ENCODE assay signal across 10 mouse cellular contexts in the genomic region with DNA sequence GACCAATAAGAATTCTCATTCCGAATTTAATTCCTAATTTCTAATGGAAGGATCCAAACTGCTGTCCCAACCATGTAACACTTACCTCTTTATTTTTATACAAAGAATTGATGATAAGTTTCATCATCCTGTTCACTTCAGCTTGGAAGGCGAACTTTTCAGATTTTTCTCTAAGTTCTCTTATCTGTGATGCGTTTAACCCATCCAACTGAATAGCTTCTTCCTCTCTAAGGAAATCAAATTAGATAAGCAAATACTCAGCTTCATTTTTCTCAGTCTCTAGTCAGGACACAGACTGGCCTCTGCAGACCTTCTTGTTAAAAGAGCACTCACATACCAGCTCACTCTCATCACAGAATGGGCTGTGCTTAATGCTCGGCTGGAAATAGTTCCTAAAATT. TPM values are rescaled to one million over a fixed set of nuclear protein-coding genes. Genes with fewer than 3 reads are reported as not detected.
A peak's percentile ranks its signal among the peaks of the same experiment; 100 is the strongest.
DNase-seq lines count a peak whose midpoint lies in the region; ATAC-seq and TF ChIP-seq lines count a peak whose summit lies in the region.
"Had no signal": no experiment of that assay in that cellular context is flagged by ENCODE, and none has a peak within 500 bp of the region (broad histone marks: within the 10 kb centered on the region; RNA-seq: fewer than 3 reads in every experiment).

No protein-coding gene starts in this region.

- H3K79me2 ChIP-seq in liver, adult 2 months (ENCODE audit: control insufficient read depth, insufficient read depth, low read length) = peaks cover 20% of the 10 kb centered on the region; the same call in 1 of the 2 replicates

- no peak for TF ChIP-seq CTCF in liver, adult 2 months (IDR thresholded peaks at IDR 0.05; ENCODE audit: low read depth, low read length)

- TF ChIP-seq POLR2A in liver, adult 2 months (IDR thresholded peaks at IDR 0.05; ENCODE audit: extremely low read depth, insufficient read depth, low read length) = no peak

- ATAC-seq in forebrain, embryonic 11.5 days (replicated peaks; ENCODE audit: low FRiP score) = no peak
- no peak for ATAC-seq in limb, embryonic 12.5 days (ENCODE audit: insufficient number of reproducible peaks, insufficient read depth, low FRiP score, low TSS enrichment, low read depth)
- no peak for ATAC-seq in neural tube, embryonic 14.5 days (ENCODE audit: low read depth)

- no peak overlapping the region for H3K4me3 ChIP-seq in liver, adult 2 months (ENCODE audit: insufficient read depth, low read depth, low read length)
- H3K4me3 ChIP-seq in forebrain, embryonic 11.5 days (ENCODE audit: low read depth, low read length) = peak overlapping the region; percentile 77
- H3K4me3 ChIP-seq in limb, embryonic 12.5 days (replicated peaks) = peak overlapping the region; percentile 84
- 0 out of 2 replicates have a peak overlapping the region, but pooled peaks have one; percentile 82 for H3K4me3 ChIP-seq in neural tube, embryonic 14.5 days (ENCODE audit: low read depth, low read length)

- H3K36me3 ChIP-seq in liver, adult 2 months (ENCODE audit: control insufficient read depth, insufficient read depth, low read length) = peaks cover 54% of the 10 kb centered on the region
- H3K36me3 ChIP-seq in forebrain, embryonic 11.5 days (ENCODE audit: control insufficient read depth, insufficient read depth, low read length) = peaks cover 17% of the 10 kb centered on the region
- peaks cover 56% of the 10 kb centered on the region for H3K36me3 ChIP-seq in limb, embryonic 12.5 days
- H3K36me3 ChIP-seq in neural tube, embryonic 14.5 days (ENCODE audit: control insufficient read depth, insufficient read depth, low read length) = peaks cover 37% of the 10 kb centered on the region

- H3K4me1 ChIP-seq in liver, adult 2 months (ENCODE audit: control insufficient read depth, insufficient read depth, low read length) = peaks cover 32% of the 10 kb centered on the region
- H3K4me1 ChIP-seq in forebrain, embryonic 11.5 days (replicated peaks; ENCODE audit: control insufficient read depth, insufficient read depth, low read length) = peaks cover 28% of the 10 kb centered on the region
- peaks cover 53% of the 10 kb centered on the region for H3K4me1 ChIP-seq in limb, embryonic 12.5 days (replicated peaks)
- peaks cover 41% of the 10 kb centered on the region for H3K4me1 ChIP-seq in neural tube, embryonic 14.5 days (ENCODE audit: control insufficient read depth, insufficient read depth, low read length)

- no peak overlapping the region for H3K27ac ChIP-seq in liver, adult 2 months (replicated peaks; ENCODE audit: insufficient read depth, low read depth, low read length)
- no peak overlapping the region for H3K27ac ChIP-seq in forebrain, embryonic 11.5 days (ENCODE audit: low read depth, low read length)
- no peak overlapping the region for H3K27ac ChIP-seq in limb, embryonic 12.5 days
- no peak overlapping the region for H3K27ac ChIP-seq in neural tube, embryonic 14.5 days (ENCODE audit: low read depth, low read length)

- H3K4me2 ChIP-seq in forebrain, embryonic 11.5 days (ENCODE audit: low read depth, low read length, severe bottlenecking) = peak overlapping the region; percentile 97
- peak overlapping the region; percentile 95 for H3K4me2 ChIP-seq in limb, embryonic 12.5 days
- peak overlapping the region; percentile 62; the same call in 1 of the 2 replicates for H3K4me2 ChIP-seq in neural tube, embryonic 14.5 days (ENCODE audit: low read depth, low read length)

- peak; percentile 15 for DNase-seq in liver, adult 2 months (ENCODE audit: extremely low read depth, low read depth, low spot score)
- DNase-seq in liver = no peak
- DNase-seq in forebrain, embryonic 11.5 days (ENCODE audit: low spot score) = no peak
- DNase-seq in yolk sac, embryonic 10.5 days (ENCODE audit: low spot score) = no peak
- no peak for DNase-seq in kidney, adult 8-10 months
- DNase-seq in gastrocnemius, postnatal 14 days = no peak
- DNase-seq: cerebellum, adult 8-10 months; kidney, postnatal 25 days had no signal

- WGBS in liver, adult 2 months = 19% methylated on average over 4 of the region's 4 CpGs
- 80% methylated on average over 4 of the region's 4 CpGs for WGBS in forebrain, embryonic 11.5 days
- WGBS in limb, embryonic 12.5 days = 73% methylated on average over 4 of the region's 4 CpGs
- 82% methylated on average over 4 of the region's 4 CpGs for WGBS in neural tube, embryonic 14.5 days

- peak overlapping the region; percentile 16; the same call in 1 of the 2 replicates for H3K9ac ChIP-seq in liver, adult 2 months (ENCODE audit: low read depth, low read length)
- H3K9ac ChIP-seq in forebrain, embryonic 11.5 days (ENCODE audit: low read length) = peak overlapping the region; percentile 90; the same call in 1 of the 2 replicates
- H3K9ac ChIP-seq in limb, embryonic 12.5 days (replicated peaks) = peak overlapping the region; percentile 91
- no peak overlapping the region for H3K9ac ChIP-seq in neural tube, embryonic 14.5 days (replicated peaks; ENCODE audit: low read depth, low read length)

- intact Hi-C loops in gastrocnemius, postnatal 14 days (cut with DNase I; ENCODE audit: low total_unique reads) = no loop called here

- H3K9me3 ChIP-seq in forebrain, embryonic 11.5 days (ENCODE audit: control insufficient read depth, low read length) = no peaks in the 10 kb centered on the region
- H3K9me3 ChIP-seq in limb, embryonic 12.5 days = no peaks in the 10 kb centered on the region
- no peaks in the 10 kb centered on the region for H3K9me3 ChIP-seq in neural tube, embryonic 14.5 days (ENCODE audit: control insufficient read depth, low read length)

- H3K27me3 ChIP-seq in liver, adult 2 months (ENCODE audit: control insufficient read depth, insufficient read depth, low read length) = no peaks in the 10 kb centered on the region
- no peaks in the 10 kb centered on the region for H3K27me3 ChIP-seq in forebrain, embryonic 11.5 days (ENCODE audit: control insufficient read depth, insufficient read depth, low read length)
- no peaks in the 10 kb centered on the region for H3K27me3 ChIP-seq in limb, embryonic 12.5 days
- H3K27me3 ChIP-seq in neural tube, embryonic 14.5 days (ENCODE audit: control insufficient read depth, insufficient read depth, low read length) = no peaks in the 10 kb centered on the region

RNA-seq across cellular contexts. Expression of a gene that starts 1.9 kb away (rescaled TPM):
- total RNA-seq in liver, adult 2 months (2014; rRNA removed) = 777 and 830 TPM in 2 replicates
- 78.7 and 83.0 TPM in 2 replicates for polyA plus RNA-seq in liver, adult 2 months (2012; rRNA removed)
- 429 and 475 TPM in 2 replicates for polyA plus RNA-seq in forebrain, embryonic 11.5 days (2014; fragmentation: Nextera tagmentation; extraction: Ambion mirVana)
- polyA plus RNA-seq in limb, embryonic 12.5 days (2016; fragmentation: Nextera tagmentation; extraction: Ambion mirVana) = 588 and 626 TPM in 2 replicates
- 246 and 273 TPM in 2 replicates for polyA plus RNA-seq in neural tube, embryonic 14.5 days (2014; fragmentation: Nextera tagmentation; extraction: Ambion mirVana)
- 100 to 1,000 TPM; 118 to 140 TPM for total RNA-seq in gastrocnemius, postnatal 14 days (2021)

RNA-seq across cellular contexts. Expression of a gene that starts 2.2 kb away (rescaled TPM):
- total RNA-seq in liver, adult 2 months (2014; rRNA removed) = 0.87 and 1.0 TPM in 2 replicates
- 0.77 and 1.1 TPM in 2 replicates for polyA plus RNA-seq in liver, adult 2 months (2012; rRNA removed)
- polyA plus RNA-seq in forebrain, embryonic 11.5 days (2014; fragmentation: Nextera tagmentation; extraction: Ambion mirVana) = 2.5 and 3.6 TPM in 2 replicates
- 2.1 and 2.5 TPM in 2 replicates for polyA plus RNA-seq in limb, embryonic 12.5 days (2016; fragmentation: Nextera tagmentation; extraction: Ambion mirVana)
- polyA plus RNA-seq in neural tube, embryonic 14.5 days (2014; fragmentation: Nextera tagmentation; extraction: Ambion mirVana) = 2.0 and 3.0 TPM in 2 replicates
- 1 to 10 TPM; 1.6 to 1.7 TPM for total RNA-seq in gastrocnemius, postnatal 14 days (2021)
